10 mouse cellular contexts compared by ENCODE assay signal in genomic region chrX:47976551-47976950, GRCm38 (mm10). TPM values are rescaled to one million over a fixed set of nuclear protein-coding genes. Genes with fewer than 3 reads are reported as not detected.
DNase-seq lines count a peak whose midpoint lies in the region; ATAC-seq and TF ChIP-seq lines count a peak whose summit lies in the region.
"Had no signal": no experiment of that assay in that cellular context is flagged by ENCODE, and none has a peak within 500 bp of the region (broad histone marks: within the 10 kb centered on the region; RNA-seq: fewer than 3 reads in every experiment).

No protein-coding gene starts in this region.

- H3K36me3 ChIP-seq in midbrain, embryonic 15.5 days (replicated peaks) = no peaks in the 10 kb centered on the region
- H3K36me3 ChIP-seq: embryonic facial prominence, embryonic 13.5 days; lung, embryonic 15.5 days had no signal

- no peak overlapping the region for H3K27ac ChIP-seq in left cerebral cortex, adult 2 months
- H3K27ac ChIP-seq in midbrain, embryonic 15.5 days = no peak overlapping the region
- H3K27ac ChIP-seq: embryonic facial prominence, embryonic 13.5 days; lung, embryonic 15.5 days had no signal

- no peak overlapping the region for H3K4me2 ChIP-seq in midbrain, embryonic 15.5 days
- H3K4me2 ChIP-seq: embryonic facial prominence, embryonic 13.5 days; lung, embryonic 15.5 days had no signal

- H3K9me3 ChIP-seq in midbrain, embryonic 15.5 days = no peaks in the 10 kb centered on the region
- H3K9me3 ChIP-seq: embryonic facial prominence, embryonic 13.5 days; lung, embryonic 15.5 days had no signal

- peak; percentile 99 for ATAC-seq in megakaryocyte progenitor cell, adult 5-6 weeks (replicated peaks; ENCODE audit: poor library complexity)
- ATAC-seq in midbrain, embryonic 15.5 days (replicated peaks) = no peak
- no peak for ATAC-seq in erythroid progenitor cell, adult 5-6 weeks (replicated peaks; ENCODE audit: low FRiP score, poor library complexity, severe bottlenecking)

- no peaks in the 10 kb centered on the region for H3K4me1 ChIP-seq in midbrain, embryonic 15.5 days
- H3K4me1 ChIP-seq: embryonic facial prominence, embryonic 13.5 days; lung, embryonic 15.5 days had no signal

- WGBS in midbrain, embryonic 15.5 days = 80% methylated on average over 4 of the region's 4 CpGs

- no peaks in the 10 kb centered on the region for H3K27me3 ChIP-seq in midbrain, embryonic 15.5 days (replicated peaks)
- H3K27me3 ChIP-seq: embryonic facial prominence, embryonic 13.5 days; lung, embryonic 15.5 days had no signal

- TF ChIP-seq CTCF in left cerebral cortex, adult 2 months (IDR thresholded peaks at IDR 0.05) = no peak

- H3K4me3 ChIP-seq in left cerebral cortex, adult 2 months = no peak overlapping the region
- H3K4me3 ChIP-seq in midbrain, embryonic 15.5 days = no peak overlapping the region
- H3K4me3 ChIP-seq: embryonic facial prominence, embryonic 13.5 days; lung, embryonic 15.5 days had no signal

- intact Hi-C loops in left cerebral cortex, adult 2 months (cut with DNase I) = no loop called here

- peak; percentile 8 to 22 for DNase-seq in left cerebral cortex, adult 2 months (ENCODE audit: extremely low spot score in 1 of 2, low spot score in 2 of 2)
- DNase-seq in left cerebral cortex, adult 11 months (ENCODE audit: low spot score) = no peak
- peak; percentile 71 for DNase-seq in MEL-GATA-1-ER (ENCODE audit: extremely low read depth, low read depth)
- peak; percentile 36 to 55 for DNase-seq in adrenal gland, postnatal 36 days
- DNase-seq in testis, postnatal 14 days (ENCODE audit: low spot score) = no peak

- no peak overlapping the region for H3K9ac ChIP-seq in midbrain, embryonic 15.5 days
- H3K9ac ChIP-seq: embryonic facial prominence, embryonic 13.5 days; lung, embryonic 15.5 days had no signal

RNA-seq across cellular contexts. Expression of gene Apln, which starts 58.1 kb away (rescaled TPM):
- total RNA-seq in left cerebral cortex, adult 2 months (2021) = 10 to 100 TPM; 13.1 to 32.7 TPM
- 1 to 10 TPM; 2.7 to 7.6 TPM for total RNA-seq in adrenal gland, postnatal 36 days (2021)
- total RNA-seq in megakaryocyte progenitor cell, adult 5-6 weeks (2015) = 0.76 and 0.99 TPM in 2 replicates
- 0.75 and 1.7 TPM in 2 replicates for total RNA-seq in megakaryocyte progenitor cell, adult 5-6 weeks (2017)
- polyA plus RNA-seq in midbrain, embryonic 15.5 days (2015; fragmentation: Nextera tagmentation; extraction: Ambion mirVana) = 3.5 and 4.3 TPM in 2 replicates
- total RNA-seq in erythroid progenitor cell, adult 5-6 weeks (2015; ENCODE audit: low replicate concordance) = not detected in 2 replicates
- total RNA-seq in erythroid progenitor cell, adult 5-6 weeks (2017; ENCODE audit: low replicate concordance) = not detected in 2 replicates

Comparison
In these comparisons a context has a peak if more than half of its experiments do, and no peak if none do; other contexts are left out.
1. DNase-seq: peak in left cerebral cortex, adult 2 months (2 of 2), MEL-GATA-1-ER (single experiment) and adrenal gland, postnatal 36 days (2 of 2); none in left cerebral cortex, adult 11 months (single experiment) and testis, postnatal 14 days (single experiment).